Mouse (Mus musculus) stomach, postnatal 0 days (tissue): ENCODE measurements around the gene Dnajc16.

Source experiments
- CTCF ChIP-seq: IDR thresholded peaks from 2 replicates; pipeline ENCODE4 v1.5.1; 2016; ENCODE audit warnings: antibody characterized with exemption, low read depth, mild to moderate bottlenecking, moderate library complexity
- EP300 ChIP-seq: optimal IDR thresholded peaks from 2 replicates; pipeline ENCODE3; 2016; ENCODE audit warnings: antibody characterized with exemption

GRCm38 (mm10) chr4:141713598-141714142 is 77.1 kb downstream of the Dnajc16 start:
- TF ChIP-seq CTCF: no peak
- no peak for TF ChIP-seq EP300
